Mouse (Mus musculus) lung, postnatal 0 days (tissue): ENCODE measurements at regions not wholly inside any gene's neighbourhood (a gene's known extent, or its start where the extent isn't known, plus 50 kb on each side); places are given as distances from the start of the nearest gene placed in this dataset.

Experiments
- ATAC-seq: fragments of 200-750 bp; cut with Nextera tagmentation; 2 replicates; pipeline ENCODE4 v1.8.0; 2017; ENCODE audit warnings: moderate library complexity
- DNase-seq: peaks from one replicate; pipeline ENCODE4 v3.0.0-alpha.2; 2016; ENCODE audit warnings: low spot score
- H3K27ac ChIP-seq: fragments of 300-500 bp; sonication (generic); 2 replicates; pipeline ENCODE4 v1.5.1; 2014; ENCODE audit warnings: antibody characterized with exemption, mild to moderate bottlenecking, low read length, mixed read lengths
- H3K27me3 ChIP-seq: fragments of 300-500 bp; sonication (generic); replicated peaks from 2 replicates; pipeline ENCODE4 v1.6.1; 2014; ENCODE audit warnings: low read length, mixed read lengths; ENCODE audit not compliant: insufficient read depth
- H3K36me3 ChIP-seq: fragments of 300-500 bp; sonication (generic); 2 replicates; pipeline ENCODE4 v1.6.1; 2014; ENCODE audit warnings: low read length, mixed read lengths; ENCODE audit not compliant: insufficient read depth
- H3K4me1 ChIP-seq: fragments of 300-500 bp; sonication (generic); 2 replicates; pipeline ENCODE4 v1.6.1; 2014; ENCODE audit warnings: antibody characterized with exemption, low read depth, low read length, mixed read lengths; ENCODE audit not compliant: insufficient read depth
- H3K4me2 ChIP-seq: fragments of 300-500 bp; sonication (generic); replicated peaks from 2 replicates; pipeline ENCODE4 v1.6.1; 2014; ENCODE audit warnings: low read depth, mild to moderate bottlenecking, low read length, moderate library complexity, mixed read lengths
- H3K4me3 ChIP-seq: fragments of 300-500 bp; sonication (generic); 2 replicates; pipeline ENCODE4 v1.5.1; 2014; ENCODE audit warnings: low read depth, low read length
- H3K9ac ChIP-seq: fragments of 300-500 bp; sonication (generic); replicated peaks from 2 replicates; pipeline ENCODE4 v1.6.1; 2014; ENCODE audit warnings: low read depth, mild to moderate bottlenecking
- H3K9me3 ChIP-seq: fragments of 300-500 bp; sonication (generic); 2 replicates; pipeline ENCODE4 v1.6.1; 2016; ENCODE audit warnings: low read length, mixed read lengths
- CTCF ChIP-seq: IDR thresholded peaks from 2 replicates; pipeline ENCODE4 v1.5.1; 2016; ENCODE audit warnings: antibody characterized with exemption, mild to moderate bottlenecking
- EP300 ChIP-seq: IDR thresholded peaks from 2 replicates; pipeline ENCODE4 v1.6.1; 2016; ENCODE audit warnings: antibody characterized with exemption, mild to moderate bottlenecking, control low read depth
- WGBS: fragments of 180-500 bp; shearing (Covaris S2); extraction: QIAGEN DNeasy Blood & Tissue Kit; methylation state at CpG from one replicate; pipeline ENCODE4 v1.1.7; 2014; 5-methylcytosine and 5-hydroxymethylcytosine counted together

DNA sequence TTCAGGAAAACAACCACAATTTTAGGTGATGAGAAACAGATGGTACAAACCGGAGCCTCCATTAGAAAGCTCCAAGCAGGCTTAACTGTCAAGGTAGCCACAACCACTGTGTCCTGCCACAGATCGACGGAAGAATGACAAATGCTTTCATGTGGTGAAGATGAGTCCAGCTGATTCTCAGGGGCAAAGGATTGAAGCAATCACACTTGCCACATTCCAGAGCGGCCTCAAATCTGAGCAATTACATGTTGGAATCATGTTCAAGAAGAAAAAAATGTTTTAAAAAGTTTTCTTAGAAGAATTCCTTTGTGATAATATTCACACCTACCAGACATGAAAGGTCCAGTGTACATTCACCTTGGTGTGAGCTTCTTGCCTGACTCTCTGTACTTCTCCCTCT is 57.7 kb upstream of the Far2 start:
- ATAC-seq (no peak), DNase-seq (no peak)
- no peak overlapping the region for H3K4me2 ChIP-seq
- H3K9me3 ChIP-seq, result no peaks in the 10 kb centered on the region
- H3K27ac ChIP-seq, result no peak overlapping the region
- no peaks in the 10 kb centered on the region for H3K27me3 ChIP-seq
- TF ChIP-seq CTCF (no peak), EP300 (no peak)
- H3K9ac ChIP-seq, result no peak overlapping the region
- no peaks in the 10 kb centered on the region for H3K4me1 ChIP-seq
- H3K36me3 ChIP-seq, result no peaks in the 10 kb centered on the region
- no peak overlapping the region for H3K4me3 ChIP-seq
- WGBS, result 71% methylated on average over 4 of the region's 4 CpGs
